Mouse (Mus musculus) cerebellum, adult 8-10 months (tissue): ENCODE measurements around the gene Map9.
A peak's percentile ranks its signal among the peaks of the same experiment; 100 is the strongest.
"Not testable (repeated sequence)": the region's sequence is repeated elsewhere in the genome, so short reads cannot be mapped to it uniquely, and the experiment has no call there.

ENCODE experiments used
- DNase-seq: peaks from one replicate; pipeline ENCODE4 v3.0.0; 2022

Gene Map9

GRCm38 (mm10) chr3:82417958-82418357 is 60.1 kb downstream of the Map9 start:
- DNase-seq: no peak

GRCm38 (mm10) chr3:82435351-82435750 is 77.5 kb downstream of the Map9 start:
- DNase-seq: no peak

GRCm38 (mm10) chr3:82440976-82441375 is 83.1 kb downstream of the Map9 start:
- DNase-seq: peak; percentile 50

- DNase-seq: not testable (repeated sequence)
Observed at GRCm38 (mm10) chr3:82441601-82442000, 83.8 kb downstream of the Map9 start.
